Mouse (Mus musculus) adrenal gland, adult (tissue): ENCODE results near the gene Ltb4r1.

ENCODE experiments used
- DNase-seq, 2 experiments: peaks; one replicate each; pipeline ENCODE4 v3.0.0; 2022 to 2023; ENCODE audit warnings: low spot score in 1 of 2; ENCODE audit not compliant: inconsistent age in 2 of 2

Gene Ltb4r1

DNA sequence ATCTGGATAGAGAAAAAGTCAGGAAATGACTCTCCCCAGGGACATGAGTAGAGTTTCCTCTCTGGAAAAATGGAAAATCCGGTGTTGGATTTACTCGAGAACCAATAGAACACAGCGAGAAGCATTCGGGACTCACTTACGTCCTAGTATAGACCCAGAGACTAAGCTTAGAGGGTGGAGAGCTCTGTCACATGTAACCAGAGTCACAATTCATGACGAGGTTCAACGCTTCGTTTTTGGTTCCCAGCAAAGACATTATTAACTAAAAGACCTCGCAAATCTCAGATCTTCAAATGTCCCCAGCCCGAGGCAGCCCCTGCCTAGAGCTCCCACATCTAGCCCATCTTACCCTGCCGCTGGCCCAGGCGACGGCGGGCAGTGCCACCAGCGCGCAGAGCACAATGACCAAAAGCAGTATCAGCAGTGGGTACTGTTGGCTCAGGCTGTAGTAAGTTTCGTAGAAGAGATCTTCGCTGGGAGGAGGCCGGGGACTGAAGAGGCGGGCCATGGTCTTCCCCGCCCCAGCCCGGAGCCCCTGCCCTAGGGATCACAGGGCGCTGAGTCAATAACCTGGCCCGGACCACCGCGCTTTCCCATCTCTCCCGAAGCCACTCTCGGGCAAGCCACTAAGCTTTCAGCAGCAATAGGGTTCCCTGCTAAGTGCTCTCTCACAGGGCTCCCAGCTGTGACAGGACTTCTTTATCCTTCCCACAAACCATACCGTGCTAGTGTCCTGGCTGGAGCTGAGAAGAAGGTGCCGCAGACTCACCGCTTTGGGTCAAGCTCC lies 17.6 kb downstream of the Ltb4r1 start:
- DNase-seq: peak; percentile 6 to 64

DNA sequence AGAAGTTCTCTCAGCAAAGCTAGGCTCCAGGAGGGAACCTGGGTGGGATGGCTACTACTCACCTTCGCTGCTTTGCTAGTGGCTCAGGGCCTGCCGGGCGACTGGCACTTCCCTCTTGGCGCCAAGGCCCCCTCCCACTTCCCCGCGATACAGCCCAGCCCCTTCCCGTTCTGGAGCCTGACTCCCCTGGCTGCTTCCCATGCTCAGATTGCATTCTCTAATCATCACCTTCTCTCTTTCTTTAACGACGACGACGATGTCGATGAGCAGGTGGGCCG lies 18.1 kb downstream of the Ltb4r1 start, which contains the start of gene Adcy4:
TSS of gene Adcy4 (minus strand) at position 138 of the 278 bp plus-strand sequence.
- DNase-seq: peak; percentile 16 to 33

DNA sequence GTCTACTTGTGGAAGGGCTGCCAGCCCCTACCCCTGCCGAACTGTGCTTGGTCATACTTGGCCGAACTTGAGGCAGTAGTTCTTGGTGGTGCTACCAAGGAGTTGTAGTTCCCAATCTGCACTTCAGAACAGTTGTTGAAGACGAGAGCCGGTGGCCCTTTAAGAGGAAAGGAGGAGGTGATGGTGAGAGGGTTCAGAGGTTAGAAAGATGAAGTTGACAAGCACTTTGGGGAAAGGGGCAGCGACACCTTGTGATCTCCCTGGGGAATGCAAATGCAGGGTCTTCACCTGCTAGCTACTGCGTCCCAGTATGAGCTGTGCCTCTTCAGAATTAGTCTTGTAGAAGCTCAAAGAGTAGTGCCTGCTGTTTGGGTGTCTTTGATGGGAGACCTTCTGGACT lies 19.4 kb downstream of the Ltb4r1 start:
- DNase-seq: peak in 1 of 2 experiments; percentile 2

DNA sequence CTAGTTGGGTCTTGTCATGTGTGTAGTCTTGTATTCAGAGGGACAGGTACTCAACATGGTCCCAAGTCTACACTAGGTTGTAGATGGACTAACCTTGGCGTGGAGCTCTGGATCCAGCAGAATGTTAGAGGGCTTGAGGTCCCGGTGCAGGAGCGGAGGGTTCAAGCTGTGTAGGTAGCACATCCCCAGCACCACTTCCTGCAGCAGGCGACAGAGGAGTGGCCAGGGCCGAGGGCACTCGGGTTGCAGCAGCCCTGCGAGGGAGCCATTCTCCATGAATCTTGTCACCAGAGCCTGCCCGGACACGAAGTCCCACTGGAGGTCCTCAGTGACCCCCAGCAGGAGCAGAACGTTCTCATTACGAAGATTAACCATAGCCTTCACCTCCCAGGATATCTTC lies 22.0 kb downstream of the Ltb4r1 start:
- peak in 1 of 2 experiments; percentile 21 for DNase-seq

DNA sequence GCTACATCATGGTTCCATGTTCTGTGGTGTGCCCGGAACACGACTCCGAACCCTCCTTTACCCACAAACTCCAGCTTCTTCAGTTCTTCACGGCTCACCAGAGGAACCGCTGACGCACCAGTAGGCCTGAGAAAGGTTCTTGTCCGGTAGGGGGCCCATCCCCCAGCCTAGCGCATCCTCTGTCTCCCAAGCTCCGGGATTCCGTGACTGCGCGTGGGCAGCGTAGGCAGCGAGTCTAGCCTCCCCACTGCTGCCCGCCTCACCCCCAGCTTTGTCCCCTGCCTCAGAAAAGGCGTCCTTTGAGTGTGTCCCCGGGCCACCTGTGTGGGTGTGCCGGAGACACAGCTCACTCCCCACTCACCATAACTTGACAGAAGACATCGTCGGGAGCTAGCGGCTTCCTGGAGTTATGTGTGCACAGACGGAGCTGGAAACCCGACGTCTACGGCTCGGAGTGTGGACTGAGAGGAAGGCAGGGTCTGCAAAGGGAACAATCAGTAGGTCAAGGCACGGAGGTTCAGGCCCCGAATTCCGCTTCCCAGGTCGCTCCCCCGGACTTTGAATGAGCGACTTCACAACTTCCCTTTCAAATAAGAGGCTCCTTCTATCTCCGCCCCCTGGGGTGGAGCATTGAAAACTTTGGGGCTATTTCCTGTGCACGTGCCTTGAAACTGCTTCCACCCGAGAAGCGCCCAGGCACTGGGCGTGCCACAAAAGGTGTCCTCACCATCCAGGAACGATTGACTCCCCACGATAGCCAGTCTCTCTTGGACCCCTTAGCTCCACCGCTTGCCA lies 22.7 kb downstream of the Ltb4r1 start, which contains the start of gene Ripk3:
TSS of gene Ripk3 (minus strand) at position 610 of the 795 bp plus-strand sequence.
- peak in 1 of 2 experiments; percentile 78 for DNase-seq

DNA sequence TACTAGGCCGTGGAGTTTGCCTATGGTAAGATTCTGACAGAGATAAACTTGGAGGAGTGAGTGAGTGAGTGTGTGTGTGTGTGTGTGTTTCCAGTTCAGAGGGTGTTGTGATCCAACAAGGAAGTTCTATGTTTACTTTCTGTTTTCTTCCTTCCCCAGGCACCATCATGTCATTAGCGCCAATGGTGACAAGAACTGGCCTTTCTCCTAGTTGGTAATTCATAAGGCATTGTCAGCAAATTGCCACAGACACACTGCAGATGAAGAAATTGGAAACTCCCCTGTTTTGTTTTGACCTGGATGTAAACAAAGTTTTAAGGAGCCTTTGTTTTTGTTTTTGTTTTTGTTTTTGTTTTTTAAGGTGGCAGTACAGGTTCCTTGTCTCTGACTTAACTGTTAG lies 27.7 kb downstream of the Ltb4r1 start:
- DNase-seq: peak in 1 of 2 experiments; percentile 14

DNA sequence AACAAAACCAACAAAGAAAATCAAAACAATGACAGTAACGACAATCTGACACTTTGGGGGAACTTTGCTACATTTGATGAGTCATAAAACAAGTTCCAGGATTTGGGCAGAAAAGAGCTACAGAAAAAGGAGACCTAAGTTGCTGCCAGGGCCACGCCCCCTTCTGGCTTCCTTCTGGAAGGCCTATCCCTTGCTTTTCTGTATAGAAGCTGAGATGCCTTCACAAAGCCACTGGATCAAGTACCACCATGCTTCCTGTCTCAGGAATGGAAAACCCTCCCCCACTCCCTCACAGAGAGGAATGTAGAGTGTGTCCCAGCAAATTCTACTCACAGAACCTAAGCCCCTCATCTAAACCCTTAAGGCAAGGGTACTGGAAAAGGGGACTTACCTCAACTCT lies 28.2 kb downstream of the Ltb4r1 start:
- peak in 1 of 2 experiments; percentile 33 for DNase-seq

- peak; percentile 3 to 37 for DNase-seq
Observed at GRCm38 (mm10) chr14:55795380-55796163, 29.8 kb downstream of the Ltb4r1 start.

- DNase-seq: peak; percentile 79 to 90
Observed at GRCm38 (mm10) chr14:55814885-55815284, 49.1 kb downstream of the Ltb4r1 start.

DNA sequence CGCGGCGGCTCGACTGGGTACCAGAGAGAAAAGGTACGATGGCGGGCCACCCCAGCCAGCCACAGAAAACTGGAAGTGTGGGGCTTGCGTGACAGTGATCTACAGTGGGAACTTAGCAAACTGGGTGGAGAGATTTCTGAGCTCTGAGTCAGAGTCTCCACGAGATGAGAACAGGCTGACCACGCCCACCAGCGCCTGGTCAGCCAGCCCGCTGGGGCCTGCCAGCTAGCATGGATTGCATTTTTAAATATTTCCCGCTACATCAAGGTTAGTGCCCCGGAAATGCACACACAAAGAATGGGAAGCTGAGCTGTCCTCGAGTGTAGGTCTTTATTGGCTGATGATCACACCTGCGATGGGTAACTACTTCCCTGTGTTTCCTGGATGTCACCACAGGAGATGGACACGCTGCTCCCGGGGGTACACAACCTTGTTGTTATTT lies 49.6 kb downstream of the Ltb4r1 start:
- peak; percentile 88 to 93 for DNase-seq
